Mouse (Mus musculus) liver, embryonic 16.5 days (tissue): ENCODE measurements at regions not wholly inside any gene's neighbourhood (a gene's known extent, or its start where the extent isn't known, plus 50 kb on each side); places are given as distances from the start of the nearest gene placed in this dataset.

ENCODE experiments used
- ATAC-seq: fragments of 200-750 bp; cut with Nextera tagmentation; 2 replicates; pipeline ENCODE4 v1.8.0; 2017; ENCODE audit warnings: low read depth, mild to moderate bottlenecking, moderate number of reproducible peaks, moderate library complexity
- H3K27ac ChIP-seq: fragments of 300-500 bp; sonication (generic); 2 replicates; pipeline ENCODE4 v1.5.1; 2014; ENCODE audit warnings: mild to moderate bottlenecking, low read length
- H3K27me3 ChIP-seq: fragments of 300-500 bp; sonication (generic); 2 replicates; pipeline ENCODE4 v1.6.1; 2014; ENCODE audit warnings: low read depth, low read length, mixed read lengths; ENCODE audit not compliant: control insufficient read depth, insufficient read depth
- H3K36me3 ChIP-seq: fragments of 300-500 bp; sonication (generic); 2 replicates; pipeline ENCODE4 v1.6.1; 2014; ENCODE audit warnings: mild to moderate bottlenecking; ENCODE audit not compliant: control insufficient read depth, insufficient read depth
- H3K4me1 ChIP-seq: fragments of 300-500 bp; sonication (generic); 2 replicates; pipeline ENCODE4 v1.6.1; 2014; ENCODE audit warnings: low read depth, low read length, mixed read lengths; ENCODE audit not compliant: control insufficient read depth
- H3K4me2 ChIP-seq: fragments of 300-500 bp; sonication (generic); 2 replicates; pipeline ENCODE4 v1.6.1; 2014; ENCODE audit warnings: low read depth, low read length, mixed read lengths
- H3K4me3 ChIP-seq: fragments of 300-500 bp; sonication (generic); 2 replicates; pipeline ENCODE4 v1.5.1; 2014; ENCODE audit warnings: low read depth, mild to moderate bottlenecking, low read length
- H3K9ac ChIP-seq: fragments of 300-500 bp; sonication (generic); 2 replicates; pipeline ENCODE4 v1.6.1; 2014; ENCODE audit warnings: low read depth, low read length
- H3K9me3 ChIP-seq: fragments of 300-500 bp; sonication (generic); replicated peaks from 2 replicates; pipeline ENCODE4 v1.6.1; 2016; ENCODE audit warnings: low read length; ENCODE audit not compliant: control insufficient read depth
- WGBS: fragments of 180-500 bp; shearing (Covaris S2); extraction: QIAGEN DNeasy Blood & Tissue Kit; methylation state at CpG from one replicate; pipeline ENCODE4 v1.1.7; 2014; ENCODE audit not compliant: insufficient replicate concordance; 5-methylcytosine and 5-hydroxymethylcytosine counted together

- no peak overlapping the region for H3K4me2 ChIP-seq
- no peak overlapping the region for H3K27ac ChIP-seq
- no peaks in the 10 kb centered on the region for H3K27me3 ChIP-seq
- H3K4me1 ChIP-seq = no peaks in the 10 kb centered on the region
- no peak overlapping the region for H3K9ac ChIP-seq
- H3K4me3 ChIP-seq = no peak overlapping the region
- ATAC-seq = no peak
- 41% methylated on average over 4 of the region's 4 CpGs for WGBS
- no peaks in the 10 kb centered on the region for H3K36me3 ChIP-seq
- no peaks in the 10 kb centered on the region for H3K9me3 ChIP-seq
These were observed 73.1 kb upstream of the Nr4a3 start for GRCm38 (mm10) chr4:47971861-47972260.

- WGBS = 58% methylated on average over 13 of the region's 13 CpGs
- no peak for ATAC-seq
- no peak overlapping the region for H3K4me2 ChIP-seq
- H3K4me3 ChIP-seq = no peak overlapping the region
- no peaks in the 10 kb centered on the region for H3K27me3 ChIP-seq
- no peak overlapping the region for H3K27ac ChIP-seq
- no peak overlapping the region for H3K9ac ChIP-seq
- no peaks in the 10 kb centered on the region for H3K9me3 ChIP-seq
- no peaks in the 10 kb centered on the region for H3K4me1 ChIP-seq
- H3K36me3 ChIP-seq = no peaks in the 10 kb centered on the region
These were observed 65.2 kb upstream of the Nr4a3 start for GRCm38 (mm10) chr4:47979579-47980313.
